Mouse (Mus musculus): Measurements from ENCODE around the gene Shb.
A peak's percentile ranks its signal among the peaks of the same experiment; 100 is the strongest.

Gene Shb

DNA sequence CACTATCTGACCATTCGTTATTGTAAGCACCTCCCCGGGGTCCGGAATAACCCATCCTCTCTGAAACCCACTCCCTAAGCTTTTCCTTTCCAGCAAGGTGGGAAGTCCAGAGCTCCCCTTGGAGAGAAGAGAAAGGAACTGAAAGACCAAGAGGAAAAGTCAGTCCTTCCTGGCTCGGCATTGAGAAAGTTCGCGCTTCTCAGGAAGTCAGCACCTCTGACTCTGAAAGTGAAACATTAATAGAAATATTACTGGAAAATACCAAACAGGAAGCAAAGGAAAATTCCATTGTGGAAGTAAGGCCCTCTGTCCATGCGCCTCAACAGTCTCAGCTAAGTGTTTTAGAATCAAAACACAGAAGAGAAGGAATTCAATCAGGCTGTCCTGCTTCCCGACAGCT, 11.9 kb downstream of the Shb start:
- TF ChIP-seq GATA4 (IDR thresholded peaks at IDR 0.05; ENCODE audit: insufficient replicate concordance, low read length) = no peak

- no peak for TF ChIP-seq GATA4 (IDR thresholded peaks at IDR 0.05; ENCODE audit: insufficient replicate concordance, low read length)
These were observed 14.9 kb downstream of the Shb start for GRCm38 (mm10) chr4:45517399-45517798.

DNA sequence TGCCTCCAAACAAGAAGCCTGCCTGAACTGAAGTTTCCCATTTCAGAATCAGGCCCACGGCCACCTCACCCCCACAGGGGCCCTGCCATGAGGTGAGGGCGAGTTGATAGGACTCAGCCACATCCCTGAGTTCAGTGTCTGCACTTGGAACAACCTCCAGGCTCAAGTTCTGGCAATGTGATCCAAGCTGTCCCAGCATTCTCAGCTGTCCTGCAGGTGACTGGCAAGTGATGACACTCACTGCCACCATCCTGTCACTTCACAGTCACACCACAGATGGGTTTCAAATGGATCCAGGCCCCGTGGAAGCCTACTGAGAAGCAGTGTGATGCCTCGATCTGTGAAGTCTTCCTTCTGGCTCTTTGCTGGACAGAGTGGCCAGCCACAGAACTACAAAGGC, 16.4 kb downstream of the Shb start:
- TF ChIP-seq GATA4 (IDR thresholded peaks at IDR 0.05; ENCODE audit: insufficient replicate concordance, low read length) = no peak

- TF ChIP-seq GATA4 (IDR thresholded peaks at IDR 0.05; ENCODE audit: insufficient replicate concordance, low read length) = no peak
These were observed 17.9 kb downstream of the Shb start for GRCm38 (mm10) chr4:45514406-45514805.

DNA sequence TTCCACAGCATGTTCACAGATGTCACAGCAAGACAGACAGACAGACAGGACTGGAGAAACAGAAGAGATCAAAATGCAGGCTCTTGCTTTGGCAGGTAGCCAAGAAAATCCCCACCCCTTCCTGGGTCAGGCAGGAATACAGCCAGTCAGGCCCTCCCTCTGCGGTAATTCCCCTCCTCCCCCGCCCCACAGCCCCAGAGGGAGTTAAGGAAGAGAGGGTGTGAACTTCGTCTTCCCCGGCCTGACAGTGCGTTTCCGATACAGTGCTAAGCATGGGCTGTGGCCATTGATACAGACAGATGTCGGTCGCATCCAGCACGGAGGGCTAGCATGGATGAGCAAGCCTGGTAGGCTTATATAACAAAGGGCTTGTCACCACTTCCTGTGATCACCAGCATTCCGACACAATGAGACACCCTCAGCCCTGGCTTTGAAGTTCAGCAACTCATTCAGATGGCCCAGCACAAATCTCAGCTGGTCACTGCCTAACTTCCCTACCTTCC, 18.4 kb downstream of the Shb start:
- peak; percentile 52; the same call in 1 of the 2 replicates for TF ChIP-seq GATA4 (IDR thresholded peaks at IDR 0.05; ENCODE audit: insufficient replicate concordance, low read length)

DNA sequence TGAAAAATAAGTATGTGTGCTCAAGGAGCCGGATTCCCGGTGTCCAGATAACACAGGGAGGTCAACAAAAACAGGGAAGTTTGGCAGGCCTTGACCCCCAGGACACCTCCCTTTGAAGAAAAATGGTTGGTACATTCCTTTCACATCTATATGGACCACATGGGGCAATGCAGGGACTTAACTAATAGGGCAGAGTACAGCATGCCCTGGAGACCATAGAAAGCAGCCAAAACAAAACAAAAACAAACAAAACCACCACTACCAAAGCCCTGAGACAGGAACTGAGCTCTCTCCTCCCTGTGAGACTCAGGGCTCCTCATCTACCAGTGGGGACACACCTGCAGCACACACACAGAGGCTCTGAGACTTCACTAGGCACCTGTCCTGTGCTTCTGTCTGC, 18.9 kb downstream of the Shb start:
- TF ChIP-seq GATA4 (IDR thresholded peaks at IDR 0.05; ENCODE audit: insufficient replicate concordance, low read length) = no peak

DNA sequence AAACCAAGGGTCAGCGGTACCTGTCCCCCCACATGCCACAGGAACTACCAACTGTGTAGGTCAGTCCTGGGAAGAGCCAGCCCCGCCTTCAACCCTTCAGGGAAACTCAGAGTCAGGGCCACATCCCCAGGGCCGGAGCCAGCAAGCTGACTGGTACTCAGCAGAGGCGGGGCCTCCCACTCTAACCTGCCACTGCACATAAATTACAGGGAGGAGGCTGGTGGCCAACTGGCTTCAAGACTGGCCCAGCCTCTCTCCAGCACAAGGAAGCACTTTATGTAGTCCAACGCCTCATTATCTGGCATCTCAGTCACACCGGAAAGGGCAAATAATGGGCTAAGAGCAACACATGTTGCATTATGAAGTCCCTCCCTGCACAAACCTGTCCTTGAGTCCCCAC, 22.1 kb downstream of the Shb start:
- TF ChIP-seq GATA4 (IDR thresholded peaks at IDR 0.05; ENCODE audit: insufficient replicate concordance, low read length) = no peak

DNA sequence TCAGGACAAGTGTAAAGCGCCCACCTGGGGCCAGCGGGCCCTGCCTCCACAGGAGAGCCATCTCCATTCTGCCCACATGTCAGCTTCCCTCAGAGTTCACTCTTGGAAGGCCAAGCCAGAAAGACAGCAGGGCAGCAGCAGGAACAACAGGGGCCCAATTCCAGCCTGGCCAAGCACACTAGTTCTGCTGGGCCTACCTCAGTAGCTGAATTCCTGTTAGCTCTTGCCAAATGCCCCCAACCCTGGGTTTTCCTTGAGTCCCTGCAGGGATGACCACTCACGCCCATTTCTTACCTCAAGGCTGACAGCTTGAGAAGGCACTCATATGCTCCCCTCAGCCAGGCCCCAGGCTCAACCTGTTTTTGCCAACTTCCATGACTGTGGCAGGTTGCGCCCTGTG, 22.9 kb downstream of the Shb start:
- TF ChIP-seq GATA4 (IDR thresholded peaks at IDR 0.05; ENCODE audit: insufficient replicate concordance, low read length) = no peak

- no peak for TF ChIP-seq GATA4 (IDR thresholded peaks at IDR 0.05; ENCODE audit: insufficient replicate concordance, low read length)
These were observed 23.8 kb downstream of the Shb start for GRCm38 (mm10) chr4:45508469-45508868.

GRCm38 (mm10) chr4:45507476-45507875, 24.8 kb downstream of the Shb start:
- no peak for TF ChIP-seq GATA4 (IDR thresholded peaks at IDR 0.05; ENCODE audit: insufficient replicate concordance, low read length)

DNA sequence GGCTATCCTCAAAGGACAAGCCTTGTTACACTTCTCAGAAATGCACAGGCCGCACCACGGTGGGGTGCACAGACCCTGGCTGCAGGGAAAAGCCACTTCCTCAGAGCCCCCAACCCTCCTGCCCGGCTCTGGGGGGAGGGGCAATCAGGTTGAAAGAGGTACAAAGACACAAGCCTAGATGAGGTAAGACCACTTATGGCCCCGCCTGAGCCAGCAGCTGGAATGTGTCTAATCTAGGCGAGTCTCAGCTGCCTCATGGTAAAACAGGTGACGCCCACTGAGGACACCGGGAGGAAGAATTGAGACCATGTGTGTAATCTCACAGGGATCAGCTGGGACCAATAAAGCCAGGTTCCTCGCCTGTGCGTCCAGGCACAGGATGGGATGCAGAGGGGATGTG, 25.2 kb downstream of the Shb start:
- no peak for TF ChIP-seq GATA4 (IDR thresholded peaks at IDR 0.05; ENCODE audit: insufficient replicate concordance, low read length)

DNA sequence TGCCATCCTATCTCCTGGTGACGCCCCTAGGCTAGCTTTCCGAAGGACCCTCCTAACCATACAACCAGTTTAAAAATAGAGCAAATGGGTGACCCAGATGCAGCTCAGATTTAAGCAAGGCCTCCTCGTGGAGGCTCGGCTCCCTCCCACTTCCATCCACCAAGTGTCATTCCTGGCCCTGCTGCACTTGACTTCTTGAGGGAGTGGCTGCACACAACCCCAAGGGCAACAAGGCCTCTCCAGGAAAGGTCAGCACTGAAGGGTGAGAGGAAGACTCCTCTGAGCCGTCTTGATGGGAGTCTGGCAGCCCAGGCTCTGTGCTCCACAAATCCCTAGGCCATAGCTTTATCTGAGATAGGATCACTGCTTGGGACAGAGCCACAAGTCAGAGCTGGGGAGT, 25.7 kb downstream of the Shb start:
- TF ChIP-seq GATA4 (IDR thresholded peaks at IDR 0.05; ENCODE audit: insufficient replicate concordance, low read length) = no peak

DNA sequence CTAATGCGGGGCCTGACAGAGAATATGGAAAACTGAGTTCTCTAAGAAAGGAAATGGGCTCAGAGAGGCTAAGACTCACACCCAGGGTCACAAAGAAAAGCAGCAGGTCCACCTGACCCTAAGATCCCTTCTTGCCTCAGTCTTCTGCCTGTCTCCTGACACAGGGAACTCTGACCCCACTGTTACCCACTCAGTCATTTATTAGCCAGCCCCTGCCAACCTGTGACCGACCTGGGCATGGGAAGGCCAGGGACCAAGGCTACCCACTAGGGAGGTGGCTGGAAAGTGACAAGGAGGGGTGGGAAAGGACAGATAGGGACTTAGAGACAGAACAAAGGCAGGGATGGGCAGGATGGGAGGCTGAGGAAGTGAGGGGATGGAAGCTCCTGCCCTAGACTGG, 26.6 kb downstream of the Shb start:
- no peak for TF ChIP-seq GATA4 (IDR thresholded peaks at IDR 0.05; ENCODE audit: insufficient replicate concordance, low read length)

DNA sequence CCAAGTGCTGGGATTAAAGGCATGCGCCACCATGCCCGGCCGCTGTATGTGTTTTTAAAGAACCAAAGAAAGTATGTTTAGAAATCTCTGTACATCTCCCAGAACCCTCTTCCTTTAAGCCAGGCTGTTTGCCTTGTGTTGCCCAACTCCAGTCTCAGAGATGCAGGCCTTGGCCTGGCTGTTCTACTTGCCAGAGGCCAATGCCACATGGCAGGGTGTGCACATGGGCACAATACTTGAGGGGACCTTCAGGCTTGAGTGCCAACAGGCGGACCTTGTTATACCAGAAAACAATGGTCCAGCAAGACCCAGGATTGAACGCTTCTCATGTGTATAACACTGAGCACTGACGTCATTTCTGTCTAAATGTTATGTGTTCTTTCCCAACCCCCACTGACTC, 27.1 kb downstream of the Shb start:
- no peak for TF ChIP-seq GATA4 (IDR thresholded peaks at IDR 0.05; ENCODE audit: insufficient replicate concordance, low read length)

- TF ChIP-seq GATA4 (IDR thresholded peaks at IDR 0.05; ENCODE audit: insufficient replicate concordance, low read length) = peak; percentile 32; the same call in 1 of the 2 replicates
These were observed 28.5 kb downstream of the Shb start for GRCm38 (mm10) chr4:45503816-45504215.

DNA sequence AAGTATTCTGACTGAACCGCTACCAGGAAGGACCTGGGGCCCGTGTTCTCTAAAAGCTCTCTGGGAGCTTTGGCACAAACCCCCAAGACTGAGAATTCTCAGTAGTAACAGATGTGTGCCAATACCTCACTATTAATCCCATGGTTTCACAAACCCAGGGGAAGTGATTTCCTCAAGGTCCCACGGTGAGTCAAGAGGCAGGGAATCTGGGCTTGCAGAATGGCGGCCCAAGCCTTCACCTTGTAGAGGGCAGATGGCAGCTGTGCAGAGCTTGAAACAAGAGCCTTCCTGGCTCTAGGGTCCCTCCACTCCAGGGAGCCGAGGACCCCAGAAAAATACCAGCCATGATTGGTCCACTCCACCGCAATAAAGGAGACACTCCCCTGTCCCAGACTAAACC, 28.9 kb downstream of the Shb start:
- no peak for TF ChIP-seq GATA4 (IDR thresholded peaks at IDR 0.05; ENCODE audit: insufficient replicate concordance, low read length)

GRCm38 (mm10) chr4:45502002-45502401, 30.3 kb downstream of the Shb start:
- TF ChIP-seq GATA4 (IDR thresholded peaks at IDR 0.05; ENCODE audit: insufficient replicate concordance, low read length) = no peak

GRCm38 (mm10) chr4:45500381-45500780, 31.9 kb downstream of the Shb start:
- TF ChIP-seq GATA4 (IDR thresholded peaks at IDR 0.05; ENCODE audit: insufficient replicate concordance, low read length) = no peak
